Mouse (Mus musculus): ENCODE results near the gene Gls. TPM values are rescaled to one million over a fixed set of nuclear protein-coding genes. Genes with fewer than 3 reads are reported as not detected.

Gene Gls
- polyA plus RNA-seq, 1 experiment = 239 TPM

DNA sequence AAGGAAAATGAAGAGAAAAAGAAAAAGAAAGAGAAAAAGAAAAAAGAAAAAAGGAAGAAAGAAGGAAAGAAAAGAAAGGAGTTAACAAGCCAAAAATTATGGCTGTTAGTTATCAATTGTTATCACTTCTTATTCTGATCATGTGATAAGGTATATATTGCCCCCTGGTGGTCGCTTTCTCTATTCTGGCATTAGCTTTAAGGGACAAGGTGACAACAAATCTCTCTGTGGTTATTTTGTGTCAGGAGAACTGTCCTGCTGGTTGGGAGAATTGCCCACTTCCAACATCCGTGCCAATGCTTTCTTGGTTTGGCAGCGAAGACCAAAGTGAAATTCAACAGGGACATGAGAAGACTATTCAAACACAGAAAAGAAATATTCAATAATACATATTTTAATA is 34.6 kb upstream of the Gls start:
- H3K27ac ChIP-seq (ENCODE audit: insufficient read depth, low read length) = no peak overlapping the region
- TF ChIP-seq CTCF (IDR thresholded peaks at IDR 0.05; ENCODE audit: extremely low read depth, insufficient read depth, low read length) (no peak), POLR2A (IDR thresholded peaks at IDR 0.05; ENCODE audit: extremely low read depth, insufficient read depth, low read length) (no peak)
- no peak overlapping the region for H3K4me3 ChIP-seq (ENCODE audit: insufficient read depth, low read length)
- H3K4me1 ChIP-seq (ENCODE audit: control insufficient read depth, insufficient read depth, low read length) = peaks cover 2% of the 10 kb centered on the region; the same call in 1 of the 2 replicates

DNA sequence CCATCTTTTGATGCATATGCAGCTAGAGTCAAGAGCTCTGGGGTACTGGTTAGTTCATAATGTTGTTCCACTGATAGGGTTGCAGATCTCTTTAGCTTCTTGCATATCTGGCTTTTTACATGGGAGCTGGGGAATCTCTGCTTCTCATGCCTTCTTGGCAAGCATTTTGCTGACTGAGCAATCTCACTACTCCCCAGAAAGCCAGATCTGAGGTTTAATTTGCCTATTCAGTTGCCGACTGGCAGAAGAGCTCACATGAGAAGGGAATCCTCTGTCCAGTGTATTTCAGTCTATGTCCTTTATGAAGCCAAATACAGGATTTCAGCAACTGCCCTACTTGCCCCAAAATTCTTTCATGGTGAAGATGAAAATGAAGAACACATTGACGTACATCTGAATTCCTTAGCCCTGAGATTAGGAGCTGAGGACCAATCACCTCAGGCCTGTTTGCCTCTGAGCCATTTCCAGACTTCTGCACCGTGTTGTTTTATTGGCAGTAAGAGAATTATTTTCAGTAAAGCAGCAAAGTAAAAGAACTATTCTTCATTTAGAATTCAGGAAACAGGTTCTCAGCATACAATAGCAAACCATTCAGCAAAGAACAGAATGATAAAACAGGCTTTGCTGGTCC is 33.0 kb upstream of the Gls start:
- no peak overlapping the region for H3K4me3 ChIP-seq (ENCODE audit: insufficient read depth, low read length)
- H3K27ac ChIP-seq (ENCODE audit: insufficient read depth, low read length) = no peak overlapping the region
- TF ChIP-seq CTCF (IDR thresholded peaks at IDR 0.05; ENCODE audit: extremely low read depth, insufficient read depth, low read length) (no peak), POLR2A (IDR thresholded peaks at IDR 0.05; ENCODE audit: extremely low read depth, insufficient read depth, low read length) (no peak)
- peaks cover 2% of the 10 kb centered on the region; the same call in 1 of the 2 replicates for H3K4me1 ChIP-seq (ENCODE audit: control insufficient read depth, insufficient read depth, low read length)

GRCm38 (mm10) chr1:52264290-52264689 is 31.3 kb upstream of the Gls start:
- TF ChIP-seq POLR2A (IDR thresholded peaks at IDR 0.05; ENCODE audit: extremely low read depth, insufficient read depth, low read length) (no peak), CTCF (IDR thresholded peaks at IDR 0.05; ENCODE audit: extremely low read depth, insufficient read depth, low read length) (no peak)
- Histone ChIP-seq H3K4me1 (ENCODE audit: control insufficient read depth, insufficient read depth, low read length) (no peaks in the 10 kb centered on the region), H3K27ac (ENCODE audit: insufficient read depth, low read length) (no peak overlapping the region), H3K4me3 (ENCODE audit: insufficient read depth, low read length) (no peak overlapping the region)

DNA sequence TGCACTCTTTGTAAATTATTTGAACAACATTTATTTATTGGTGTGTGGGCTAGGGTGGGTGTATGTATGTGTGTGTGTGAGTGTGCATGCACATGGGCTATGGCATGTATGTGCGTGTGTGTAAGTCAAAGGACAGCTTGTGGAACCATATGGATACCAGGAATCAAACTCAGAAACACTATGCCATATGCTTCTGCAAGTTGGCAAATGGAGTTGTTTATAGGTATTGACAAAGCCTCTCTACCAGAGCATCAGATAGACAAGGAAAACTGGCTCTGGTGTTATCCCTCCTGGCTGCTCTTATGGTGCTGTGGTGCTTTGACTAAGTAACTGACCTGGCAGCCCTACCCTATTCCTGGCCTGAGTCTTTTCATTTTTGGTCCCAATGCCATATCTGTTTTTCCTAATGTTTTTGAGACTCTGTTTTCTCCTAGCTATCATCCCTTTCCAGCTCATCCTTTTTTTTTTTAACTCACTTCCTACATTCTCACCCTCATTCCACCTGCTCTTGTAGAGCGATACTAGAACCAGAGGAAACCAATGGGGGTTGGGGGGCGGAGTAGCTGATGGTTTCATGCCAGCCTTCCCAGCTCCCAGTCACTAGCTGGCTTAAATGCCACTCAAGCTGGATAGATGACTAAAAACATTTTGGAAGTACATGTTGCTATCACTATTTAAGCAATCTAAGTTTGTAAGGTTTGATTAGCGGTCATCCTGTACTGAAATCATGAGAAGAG is 27.5 kb upstream of the Gls start:
- Histone ChIP-seq H3K4me3 (ENCODE audit: insufficient read depth, low read length) (no peak overlapping the region), H3K4me1 (ENCODE audit: control insufficient read depth, insufficient read depth, low read length) (no peaks in the 10 kb centered on the region), H3K27ac (ENCODE audit: insufficient read depth, low read length) (no peak overlapping the region)
- no peak for TF ChIP-seq POLR2A (IDR thresholded peaks at IDR 0.05; ENCODE audit: extremely low read depth, insufficient read depth, low read length)
- no peak for TF ChIP-seq CTCF (IDR thresholded peaks at IDR 0.05; ENCODE audit: extremely low read depth, insufficient read depth, low read length)

DNA sequence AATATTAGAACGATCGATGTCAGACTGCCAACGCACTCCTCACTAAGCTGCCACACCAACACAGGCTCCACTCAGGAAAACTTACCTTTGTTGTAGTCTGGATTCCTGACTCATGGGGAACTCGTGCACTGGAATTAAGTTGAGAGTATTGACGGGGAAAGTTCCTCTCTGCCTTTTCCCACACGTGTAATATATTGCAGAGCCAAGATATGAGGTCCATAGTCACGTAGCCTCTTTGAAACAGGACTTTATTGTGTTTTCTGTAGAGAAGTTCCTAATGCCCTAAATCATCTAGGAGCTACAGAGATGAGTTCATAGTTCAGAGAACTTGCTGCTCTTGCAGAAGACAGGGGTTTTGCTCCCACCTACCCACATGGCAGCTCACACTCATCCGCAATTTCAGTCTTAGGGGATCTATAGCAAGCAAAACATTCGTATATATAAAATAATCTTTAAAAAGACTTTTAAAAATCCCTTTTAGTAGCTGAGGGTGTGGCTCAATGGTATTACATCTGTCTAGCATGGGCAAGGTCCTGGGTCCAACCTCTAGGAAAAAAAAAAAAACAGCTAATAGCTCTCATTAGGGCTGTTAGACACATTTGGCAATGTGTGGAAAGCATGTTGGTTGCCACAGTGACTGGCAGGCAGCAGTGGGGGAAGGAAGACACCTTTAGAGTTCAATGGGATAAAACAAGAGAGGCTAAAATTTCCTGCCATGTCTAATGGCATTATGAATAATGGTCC is 25.1 kb upstream of the Gls start:
- no peak overlapping the region for H3K27ac ChIP-seq (ENCODE audit: insufficient read depth, low read length)
- no peaks in the 10 kb centered on the region for H3K4me1 ChIP-seq (ENCODE audit: control insufficient read depth, insufficient read depth, low read length)
- TF ChIP-seq CTCF (IDR thresholded peaks at IDR 0.05; ENCODE audit: extremely low read depth, insufficient read depth, low read length) (no peak), POLR2A (IDR thresholded peaks at IDR 0.05; ENCODE audit: extremely low read depth, insufficient read depth, low read length) (no peak)
- no peak overlapping the region for H3K4me3 ChIP-seq (ENCODE audit: insufficient read depth, low read length)

- H3K4me1 ChIP-seq (ENCODE audit: control insufficient read depth, insufficient read depth, low read length) = no peaks in the 10 kb centered on the region
- TF ChIP-seq CTCF (IDR thresholded peaks at IDR 0.05; ENCODE audit: extremely low read depth, insufficient read depth, low read length) (no peak), POLR2A (IDR thresholded peaks at IDR 0.05; ENCODE audit: extremely low read depth, insufficient read depth, low read length) (no peak)
- H3K4me3 ChIP-seq (ENCODE audit: insufficient read depth, low read length) = no peak overlapping the region
- no peak overlapping the region for H3K27ac ChIP-seq (ENCODE audit: insufficient read depth, low read length)
Observed at GRCm38 (mm10) chr1:52256916-52257315, 23.9 kb upstream of the Gls start.

- H3K4me3 ChIP-seq (ENCODE audit: insufficient read depth, low read length) = no peak overlapping the region
- H3K4me1 ChIP-seq (ENCODE audit: control insufficient read depth, insufficient read depth, low read length) = no peaks in the 10 kb centered on the region
- no peak overlapping the region for H3K27ac ChIP-seq (ENCODE audit: insufficient read depth, low read length)
- TF ChIP-seq POLR2A (IDR thresholded peaks at IDR 0.05; ENCODE audit: extremely low read depth, insufficient read depth, low read length) = no peak
- TF ChIP-seq CTCF (IDR thresholded peaks at IDR 0.05; ENCODE audit: extremely low read depth, insufficient read depth, low read length) = no peak
Observed at GRCm38 (mm10) chr1:52256194-52256593, 23.2 kb upstream of the Gls start.

DNA sequence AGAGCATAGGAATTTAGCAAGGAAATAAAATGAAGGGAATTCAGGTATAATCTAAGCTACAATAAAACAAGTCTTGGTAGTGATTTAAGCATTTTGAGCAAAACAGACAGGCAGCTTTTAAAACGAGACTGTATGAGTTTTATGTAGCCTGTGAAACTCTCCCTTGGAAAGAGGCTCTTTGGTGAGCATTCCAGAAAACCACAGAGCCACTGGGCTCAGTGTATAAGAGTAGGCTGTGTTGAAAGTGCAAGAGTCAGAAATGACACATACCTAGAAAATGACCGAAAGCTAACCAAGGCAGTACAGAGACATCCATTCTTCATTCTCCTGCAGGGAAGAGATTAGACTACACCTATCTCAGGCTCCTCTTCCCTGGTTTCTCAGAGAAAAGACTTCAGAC is 21.4 kb upstream of the Gls start:
- Histone ChIP-seq H3K4me3 (ENCODE audit: insufficient read depth, low read length) (no peak overlapping the region), H3K4me1 (ENCODE audit: control insufficient read depth, insufficient read depth, low read length) (no peaks in the 10 kb centered on the region)
- no peak for TF ChIP-seq POLR2A (IDR thresholded peaks at IDR 0.05; ENCODE audit: extremely low read depth, insufficient read depth, low read length)
- TF ChIP-seq CTCF (IDR thresholded peaks at IDR 0.05; ENCODE audit: extremely low read depth, insufficient read depth, low read length) = no peak

DNA sequence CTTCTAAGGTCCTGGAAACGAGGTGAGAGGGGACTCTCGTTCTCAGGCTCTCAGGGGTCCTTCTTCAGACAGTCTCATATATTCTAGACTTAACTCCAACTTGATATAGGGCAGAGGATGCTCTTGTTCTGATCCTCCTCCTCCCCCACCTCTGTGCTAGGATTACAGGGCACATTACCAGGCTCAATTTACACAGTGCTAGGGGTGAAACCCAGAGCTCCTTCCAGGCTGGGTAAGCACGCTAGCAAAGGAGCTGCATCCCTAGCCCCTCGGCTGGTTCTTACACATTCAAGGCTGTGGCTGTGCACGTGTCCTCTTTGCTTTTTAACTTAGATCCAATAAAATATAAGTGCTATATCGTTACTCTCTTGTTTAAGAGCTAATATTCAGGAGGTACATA is 20.4 kb upstream of the Gls start:
- H3K27ac ChIP-seq (ENCODE audit: insufficient read depth, low read length) = no peak overlapping the region
- no peaks in the 10 kb centered on the region for H3K4me1 ChIP-seq (ENCODE audit: control insufficient read depth, insufficient read depth, low read length)
- TF ChIP-seq CTCF (IDR thresholded peaks at IDR 0.05; ENCODE audit: extremely low read depth, insufficient read depth, low read length) (no peak), POLR2A (IDR thresholded peaks at IDR 0.05; ENCODE audit: extremely low read depth, insufficient read depth, low read length) (no peak)
- no peak overlapping the region for H3K4me3 ChIP-seq (ENCODE audit: insufficient read depth, low read length)

More for the DNA sequence above, 21.4 kb upstream of the Gls start:
- no peak overlapping the region for H3K27ac ChIP-seq (ENCODE audit: insufficient read depth, low read length)

Data from cortical plate, adult 2 months (tissue).